Mouse (Mus musculus): ENCODE data around the gene Nrn1l. TPM values are rescaled to one million over a fixed set of nuclear protein-coding genes. Genes with fewer than 3 reads are reported as not detected.

Gene Nrn1l
- polyA plus RNA-seq, 1 experiment from 2014 or later = 0.27 TPM

GRCm38 (mm10) chr8:105937496-105938305 is 44.3 kb downstream of the Nrn1l start:
- Histone ChIP-seq H3K27me3 (replicated peaks; ENCODE audit: insufficient read depth, low read length) (no peaks in the 10 kb centered on the region), H3K4me3 (ENCODE audit: low read depth, low read length) (peak overlapping the region; percentile 88), H3K36me3 (ENCODE audit: insufficient read depth, low read length) (no peaks in the 10 kb centered on the region), H3K9ac (replicated peaks; ENCODE audit: low read depth) (peak overlapping the region; percentile 71), H3K9me3 (ENCODE audit: low read length) (no peaks in the 10 kb centered on the region), H3K4me1 (ENCODE audit: insufficient read depth, low read depth, low read length) (peaks cover 5% of the 10 kb centered on the region; the same call in 1 of the 2 replicates), H3K4me2 (replicated peaks; ENCODE audit: low read depth, low read length) (peak overlapping the region; percentile 91), H3K27ac (ENCODE audit: low read length) (peak overlapping the region; percentile 88)
- TF ChIP-seq EP300 (IDR thresholded peaks at IDR 0.05) (no peak), CTCF (IDR thresholded peaks at IDR 0.05) (no peak)
- peak; percentile 72 for DNase-seq (ENCODE audit: low spot score)
- under 1% methylated on average over 30 of the region's 33 CpGs for WGBS
- peak; percentile 25 for ATAC-seq

- no peaks in the 10 kb centered on the region for H3K36me3 ChIP-seq (ENCODE audit: insufficient read depth, low read length)
- ATAC-seq = no peak
- no peaks in the 10 kb centered on the region for H3K9me3 ChIP-seq (ENCODE audit: low read length)
- H3K9ac ChIP-seq (replicated peaks; ENCODE audit: low read depth) = peak within 1 kb of the TSS; percentile 71
- DNase-seq (ENCODE audit: low spot score) = peak; percentile 25
- H3K27ac ChIP-seq (ENCODE audit: low read length) = peak within 1 kb of the TSS; percentile 88
- H3K4me3 ChIP-seq (ENCODE audit: low read depth, low read length) = peak within 1 kb of the TSS; percentile 88
- no peak for TF ChIP-seq CTCF (IDR thresholded peaks at IDR 0.05)
- no peak for TF ChIP-seq EP300 (IDR thresholded peaks at IDR 0.05)
- no peaks in the 10 kb centered on the region for H3K27me3 ChIP-seq (replicated peaks; ENCODE audit: insufficient read depth, low read length)
- peak within 1 kb of the TSS; percentile 91 for H3K4me2 ChIP-seq (replicated peaks; ENCODE audit: low read depth, low read length)
- H3K4me1 ChIP-seq (ENCODE audit: insufficient read depth, low read depth, low read length) = peaks cover 5% of the 10 kb centered on the region; the same call in 1 of the 2 replicates
- 15% methylated on average over 4 of the region's 4 CpGs for WGBS
Measured at GRCm38 (mm10) chr8:105938306-105938669, 44.9 kb downstream of the Nrn1l start, which contains the start of gene Psmb10. Gene Psmb10, minus strand, starts transcription at chr8:105938444.

- Histone ChIP-seq H3K4me2 (replicated peaks; ENCODE audit: low read depth, low read length) (no peak overlapping the region), H3K27ac (ENCODE audit: low read length) (no peak overlapping the region), H3K36me3 (ENCODE audit: insufficient read depth, low read length) (peaks cover 18% of the 10 kb centered on the region; the same call in 1 of the 2 replicates), H3K9me3 (ENCODE audit: low read length) (no peaks in the 10 kb centered on the region), H3K9ac (replicated peaks; ENCODE audit: low read depth) (no peak overlapping the region), H3K4me3 (ENCODE audit: low read depth, low read length) (no peak overlapping the region), H3K4me1 (ENCODE audit: insufficient read depth, low read depth, low read length) (no peaks in the 10 kb centered on the region), H3K27me3 (replicated peaks; ENCODE audit: insufficient read depth, low read length) (no peaks in the 10 kb centered on the region)
- TF ChIP-seq EP300 (IDR thresholded peaks at IDR 0.05) = no peak
- TF ChIP-seq CTCF (IDR thresholded peaks at IDR 0.05) = no peak
- 88% methylated on average over 11 of the region's 11 CpGs for WGBS
- DNase-seq (ENCODE audit: low spot score) (no peak), ATAC-seq (no peak)
Measured at GRCm38 (mm10) chr8:105942026-105942425, 48.7 kb downstream of the Nrn1l start.

- H3K27me3 ChIP-seq (replicated peaks; ENCODE audit: insufficient read depth, low read length) = no peaks in the 10 kb centered on the region
- no peak overlapping the region for H3K27ac ChIP-seq (ENCODE audit: low read length)
- 92% methylated on average over 5 of the region's 5 CpGs for WGBS
- H3K4me1 ChIP-seq (ENCODE audit: insufficient read depth, low read depth, low read length) = no peaks in the 10 kb centered on the region
- H3K4me3 ChIP-seq (ENCODE audit: low read depth, low read length) = no peak overlapping the region
- H3K9me3 ChIP-seq (ENCODE audit: low read length) = no peaks in the 10 kb centered on the region
- ATAC-seq (no peak), DNase-seq (ENCODE audit: low spot score) (no peak)
- H3K4me2 ChIP-seq (replicated peaks; ENCODE audit: low read depth, low read length) = no peak overlapping the region
- H3K36me3 ChIP-seq (ENCODE audit: insufficient read depth, low read length) = peaks cover 23% of the 10 kb centered on the region; the same call in 1 of the 2 replicates
- TF ChIP-seq EP300 (IDR thresholded peaks at IDR 0.05) = no peak
- no peak for TF ChIP-seq CTCF (IDR thresholded peaks at IDR 0.05)
- no peak overlapping the region for H3K9ac ChIP-seq (replicated peaks; ENCODE audit: low read depth)
Measured at GRCm38 (mm10) chr8:105942542-105942941, 49.2 kb downstream of the Nrn1l start.

GRCm38 (mm10) chr8:105943321-105943739 is 50.0 kb downstream of the Nrn1l start, which contains the start of gene Lcat:
Gene Lcat, minus strand, starts transcription at chr8:105943382.
- no peak for TF ChIP-seq CTCF (IDR thresholded peaks at IDR 0.05)
- no peak for TF ChIP-seq EP300 (IDR thresholded peaks at IDR 0.05)
- no peak within 1 kb of the TSS for H3K4me3 ChIP-seq (ENCODE audit: low read depth, low read length)
- H3K36me3 ChIP-seq (ENCODE audit: insufficient read depth, low read length) = peaks cover 26% of the 10 kb centered on the region; the same call in 1 of the 2 replicates
- no peak within 1 kb of the TSS for H3K9ac ChIP-seq (replicated peaks; ENCODE audit: low read depth)
- no peak within 1 kb of the TSS for H3K4me2 ChIP-seq (replicated peaks; ENCODE audit: low read depth, low read length)
- no peaks in the 10 kb centered on the region for H3K9me3 ChIP-seq (ENCODE audit: low read length)
- DNase-seq (ENCODE audit: low spot score) (no peak), ATAC-seq (no peak)
- H3K27me3 ChIP-seq (replicated peaks; ENCODE audit: insufficient read depth, low read length) = no peaks in the 10 kb centered on the region
- no peak within 1 kb of the TSS for H3K27ac ChIP-seq (ENCODE audit: low read length)
- 80% methylated on average over 8 of the region's 8 CpGs for WGBS
- no peaks in the 10 kb centered on the region for H3K4me1 ChIP-seq (ENCODE audit: insufficient read depth, low read depth, low read length)

Other genes starting within 250 kb of the Nrn1l start
- gene Carmil2, start 207.3 kb upstream of the Nrn1l start, polyA plus RNA-seq (2015; fragmentation: Nextera tagmentation; extraction: Ambion mirVana) = 0.26 and 0.35 TPM in 2 replicates
- 40.5 and 45.8 TPM in 2 replicates for gene Acd, start 192.5 kb upstream of the Nrn1l start, polyA plus RNA-seq (2015; fragmentation: Nextera tagmentation; extraction: Ambion mirVana)
- gene Pard6a, start 192.4 kb upstream of the Nrn1l start, polyA plus RNA-seq (2015; fragmentation: Nextera tagmentation; extraction: Ambion mirVana) = 14.8 and 16.6 TPM in 2 replicates
- not detected in 2 replicates for gene 4933405L10Rik, start 185.9 kb upstream of the Nrn1l start, polyA plus RNA-seq (2015; fragmentation: Nextera tagmentation; extraction: Ambion mirVana)
- 8.2 and 8.7 TPM in 2 replicates for gene Enkd1, start 185.4 kb upstream of the Nrn1l start, polyA plus RNA-seq (2015; fragmentation: Nextera tagmentation; extraction: Ambion mirVana)
- gene Gfod2, start 134.9 kb upstream of the Nrn1l start, polyA plus RNA-seq (2015; fragmentation: Nextera tagmentation; extraction: Ambion mirVana) = 19.5 and 24.4 TPM in 2 replicates
- gene Ranbp10, start 66.2 kb upstream of the Nrn1l start, polyA plus RNA-seq (2015; fragmentation: Nextera tagmentation; extraction: Ambion mirVana) = 10.5 and 10.9 TPM in 2 replicates
- gene Tsnaxip1, start 65.8 kb upstream of the Nrn1l start, polyA plus RNA-seq (2015; fragmentation: Nextera tagmentation; extraction: Ambion mirVana) = 2.9 and 3.7 TPM in 2 replicates
- gene Cenpt, start 40.3 kb upstream of the Nrn1l start, polyA plus RNA-seq (2015; fragmentation: Nextera tagmentation; extraction: Ambion mirVana) = 14.3 and 15.9 TPM in 2 replicates
- 46.3 and 50.1 TPM in 2 replicates for gene Thap11, start 38.4 kb upstream of the Nrn1l start, polyA plus RNA-seq (2015; fragmentation: Nextera tagmentation; extraction: Ambion mirVana)
- gene Nutf2, start 33.0 kb upstream of the Nrn1l start, polyA plus RNA-seq (2015; fragmentation: Nextera tagmentation; extraction: Ambion mirVana) = 82.3 and 97.4 TPM in 2 replicates
- gene Edc4, start 12.7 kb upstream of the Nrn1l start, polyA plus RNA-seq (2015; fragmentation: Nextera tagmentation; extraction: Ambion mirVana) = 17.4 and 19.8 TPM in 2 replicates
- gene Pskh1, start 6.9 kb downstream of the Nrn1l start, polyA plus RNA-seq (2015; fragmentation: Nextera tagmentation; extraction: Ambion mirVana) = 19.0 and 21.5 TPM in 2 replicates
- 0.42 and 0.54 TPM in 2 replicates for gene Ctrl, start 40.3 kb downstream of the Nrn1l start, polyA plus RNA-seq (2015; fragmentation: Nextera tagmentation; extraction: Ambion mirVana)
- gene Psmb10, start 44.9 kb downstream of the Nrn1l start, polyA plus RNA-seq (2015; fragmentation: Nextera tagmentation; extraction: Ambion mirVana) = 75.9 and 77.2 TPM in 2 replicates
- gene Lcat, start 49.8 kb downstream of the Nrn1l start, polyA plus RNA-seq (2015; fragmentation: Nextera tagmentation; extraction: Ambion mirVana) = 0.63 and 0.74 TPM in 2 replicates
- 29.2 and 33.9 TPM in 2 replicates for gene Slc12a4, start 72.5 kb downstream of the Nrn1l start, polyA plus RNA-seq (2015; fragmentation: Nextera tagmentation; extraction: Ambion mirVana)
- 0.13 TPM in 1 of 2 replicates, not detected in the other for gene Dpep3, start 85.9 kb downstream of the Nrn1l start, polyA plus RNA-seq (2015; fragmentation: Nextera tagmentation; extraction: Ambion mirVana)
- 7.4 and 8.8 TPM in 2 replicates for gene Dus2, start 97.8 kb downstream of the Nrn1l start, polyA plus RNA-seq (2015; fragmentation: Nextera tagmentation; extraction: Ambion mirVana)
- gene Dpep2nb, start 112.4 kb downstream of the Nrn1l start, polyA plus RNA-seq (2015; fragmentation: Nextera tagmentation; extraction: Ambion mirVana) = 0.12 TPM in 1 of 2 replicates, not detected in the other
- 10.5 and 11.4 TPM in 2 replicates for gene Ddx28, start 118.3 kb downstream of the Nrn1l start, polyA plus RNA-seq (2015; fragmentation: Nextera tagmentation; extraction: Ambion mirVana)
- gene Nfatc3, start 165.3 kb downstream of the Nrn1l start, polyA plus RNA-seq (2015; fragmentation: Nextera tagmentation; extraction: Ambion mirVana) = 3.4 and 4.2 TPM in 2 replicates
- 38.4 and 38.6 TPM in 2 replicates for gene Esrp2, start 243.4 kb downstream of the Nrn1l start, polyA plus RNA-seq (2015; fragmentation: Nextera tagmentation; extraction: Ambion mirVana)